Mouse (Mus musculus) heart, postnatal 0 days (tissue): ENCODE measurements around the gene Erg. TPM values are rescaled to one million over a fixed set of nuclear protein-coding genes. Genes with fewer than 3 reads are reported as not detected.

Experiments used
- ATAC-seq: fragments of 200-750 bp; cut with Nextera tagmentation; 2 replicates; pipeline ENCODE4 v1.8.0; 2017; ENCODE audit warnings: low read depth, moderate number of reproducible peaks, moderate library complexity; ENCODE audit not compliant: insufficient read depth
- DNase-seq: peaks from one replicate; pipeline ENCODE4 v3.0.0-alpha.2; 2016; ENCODE audit warnings: low spot score
- H3K27ac ChIP-seq: fragments of 300-500 bp; sonication (generic); 2 replicates; pipeline ENCODE4 v1.5.1; 2014; ENCODE audit warnings: low read depth, mild to moderate bottlenecking
- H3K27me3 ChIP-seq: fragments of 300-500 bp; sonication (generic); 2 replicates; pipeline ENCODE4 v1.6.1; 2014; ENCODE audit warnings: low read length, mixed read lengths; ENCODE audit not compliant: control insufficient read depth, insufficient read depth
- H3K36me3 ChIP-seq: fragments of 300-500 bp; sonication (generic); replicated peaks from 2 replicates; pipeline ENCODE4 v1.6.1; 2014; ENCODE audit warnings: low read length, mixed read lengths; ENCODE audit not compliant: control insufficient read depth, insufficient read depth
- H3K4me1 ChIP-seq: fragments of 300-500 bp; sonication (generic); 2 replicates; pipeline ENCODE4 v1.6.1; 2014; ENCODE audit warnings: antibody characterized with exemption; ENCODE audit not compliant: control insufficient read depth, insufficient read depth
- H3K4me2 ChIP-seq: fragments of 300-500 bp; sonication (generic); 2 replicates; pipeline ENCODE4 v1.6.1; 2014; ENCODE audit warnings: low read depth, mild to moderate bottlenecking, low read length, moderate library complexity
- H3K4me3 ChIP-seq: fragments of 300-500 bp; sonication (generic); 2 replicates; pipeline ENCODE4 v1.5.1; 2014; ENCODE audit warnings: low read depth, low read length
- H3K9ac ChIP-seq: fragments of 300-500 bp; sonication (generic); replicated peaks from 2 replicates; pipeline ENCODE4 v1.6.1; 2014; ENCODE audit warnings: low read depth, low read length, mixed read lengths
- H3K9me3 ChIP-seq: fragments of 300-500 bp; sonication (generic); replicated peaks from 2 replicates; pipeline ENCODE4 v1.6.1; 2016; ENCODE audit warnings: low read length; ENCODE audit not compliant: control insufficient read depth
- CTCF ChIP-seq: IDR thresholded peaks from 2 replicates; pipeline ENCODE4 v1.5.1; 2016; ENCODE audit warnings: antibody characterized with exemption, control low read depth, low read depth
- EP300 ChIP-seq: IDR thresholded peaks from 2 replicates; pipeline ENCODE4 v1.6.1; 2016; ENCODE audit warnings: antibody characterized with exemption, low read depth
- WGBS: fragments of 180-500 bp; shearing (Covaris S2); extraction: QIAGEN DNeasy Blood & Tissue Kit; methylation state at CpG from one replicate; pipeline ENCODE4 v1.1.7; 2014; 5-methylcytosine and 5-hydroxymethylcytosine counted together
- polyA plus RNA-seq: library from polyadenylated mRNA; unstranded; fragments of >200 nt; fragmentation: Nextera tagmentation; extraction: Ambion mirVana; gene quantifications from 2 replicates; pipeline ENCODE4 v1.2.1, GENCODE M21; 2015
- total RNA-seq: library from RNA; depleted of rRNA; stranded (reverse); fragments of >200 nt; gene quantifications from 2 replicates; pipeline ENCODE4 v1.2.3, GENCODE M21; 2014; ENCODE audit warnings: low replicate concordance

Erg gene
- total and polyA plus RNA-seq, 2 experiments from 2014 or later = 7.2 to 12.1 TPM

DNA sequence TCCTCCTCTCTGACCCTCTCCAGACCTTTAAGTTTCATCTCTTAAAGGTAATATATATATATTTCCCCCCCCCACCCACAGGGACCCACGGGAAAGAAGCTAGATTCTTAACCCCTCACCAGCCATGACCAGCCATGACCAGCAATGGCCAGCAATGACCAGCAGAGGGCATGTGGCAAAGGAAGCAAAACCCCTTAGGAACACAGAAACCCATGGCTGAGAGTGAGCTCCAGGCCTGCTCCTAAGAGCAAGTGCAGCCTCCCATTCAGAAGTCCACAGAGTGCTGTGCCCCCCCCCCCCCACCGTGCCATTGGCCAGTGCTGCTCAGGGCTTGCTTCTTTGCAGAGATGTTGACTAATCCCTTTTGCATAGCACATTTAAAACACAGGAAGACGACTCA lies 235.9 kb downstream of the Erg start:
- H3K36me3 ChIP-seq = no peaks in the 10 kb centered on the region
- H3K9ac ChIP-seq = no peak overlapping the region
- H3K4me3 ChIP-seq = no peak overlapping the region
- ATAC-seq = peak; percentile 21; the same call in 1 of the 2 replicates
- H3K9me3 ChIP-seq = no peaks in the 10 kb centered on the region
- peaks cover 18% of the 10 kb centered on the region for H3K4me1 ChIP-seq
- no peak overlapping the region for H3K4me2 ChIP-seq
- DNase-seq = peak; percentile 36
- H3K27ac ChIP-seq = no peak overlapping the region
- 26% methylated on average over 3 of the region's 3 CpGs for WGBS
- TF ChIP-seq EP300 (no peak), CTCF (peak; percentile 84)
- H3K27me3 ChIP-seq = no peaks in the 10 kb centered on the region

- peaks cover 18% of the 10 kb centered on the region for H3K4me1 ChIP-seq
- H3K4me2 ChIP-seq = no peak overlapping the region
- no peak for DNase-seq
- H3K27me3 ChIP-seq = no peaks in the 10 kb centered on the region
- ATAC-seq = no peak
- no peaks in the 10 kb centered on the region for H3K9me3 ChIP-seq
- no peak overlapping the region for H3K4me3 ChIP-seq
- TF ChIP-seq EP300 (no peak), CTCF (no peak)
- H3K27ac ChIP-seq = no peak overlapping the region
- no peak overlapping the region for H3K9ac ChIP-seq
- no peaks in the 10 kb centered on the region for H3K36me3 ChIP-seq
- WGBS = 77% methylated on average over 5 of the region's 5 CpGs
Observed at GRCm38 (mm10) chr16:95349745-95350144, 236.6 kb downstream of the Erg start.

DNA sequence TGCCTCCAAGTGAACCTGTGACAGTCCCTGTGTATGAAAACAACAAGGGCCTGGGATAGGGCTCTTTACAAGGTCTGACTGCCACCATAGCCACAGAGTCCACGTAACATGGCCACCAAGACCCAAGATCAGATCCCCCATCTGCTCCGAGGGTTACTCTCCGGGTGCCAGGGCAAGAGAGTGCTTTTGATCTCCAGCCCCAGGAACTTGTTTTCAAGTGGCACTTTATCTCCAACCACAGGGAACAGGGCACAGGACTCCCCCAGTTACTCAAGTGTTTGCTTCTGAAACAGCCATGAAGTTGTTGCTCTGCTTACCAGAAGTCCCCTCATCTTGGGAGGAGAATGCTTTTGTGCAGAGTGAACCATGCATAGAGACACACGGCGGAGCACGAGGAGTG lies 237.0 kb downstream of the Erg start:
- Histone ChIP-seq H3K4me1 (peaks cover 18% of the 10 kb centered on the region), H3K9me3 (no peaks in the 10 kb centered on the region), H3K4me3 (no peak overlapping the region), H3K27me3 (no peaks in the 10 kb centered on the region), H3K9ac (no peak overlapping the region), H3K4me2 (no peak overlapping the region), H3K36me3 (no peaks in the 10 kb centered on the region), H3K27ac (no peak overlapping the region)
- ATAC-seq = no peak
- TF ChIP-seq EP300 (no peak), CTCF (no peak)
- WGBS = 66% methylated on average over 6 of the region's 6 CpGs
- no peak for DNase-seq

GRCm38 (mm10) chr16:95348555-95348954 lies 237.8 kb downstream of the Erg start:
- Histone ChIP-seq H3K27ac (no peak overlapping the region), H3K36me3 (no peaks in the 10 kb centered on the region), H3K27me3 (no peaks in the 10 kb centered on the region), H3K9me3 (no peaks in the 10 kb centered on the region), H3K4me3 (no peak overlapping the region), H3K4me2 (no peak overlapping the region), H3K9ac (no peak overlapping the region), H3K4me1 (peaks cover 18% of the 10 kb centered on the region)
- no peak for DNase-seq
- TF ChIP-seq EP300 (no peak), CTCF (no peak)
- no peak for ATAC-seq
- WGBS = 74% methylated on average over 9 of the region's 9 CpGs

DNA sequence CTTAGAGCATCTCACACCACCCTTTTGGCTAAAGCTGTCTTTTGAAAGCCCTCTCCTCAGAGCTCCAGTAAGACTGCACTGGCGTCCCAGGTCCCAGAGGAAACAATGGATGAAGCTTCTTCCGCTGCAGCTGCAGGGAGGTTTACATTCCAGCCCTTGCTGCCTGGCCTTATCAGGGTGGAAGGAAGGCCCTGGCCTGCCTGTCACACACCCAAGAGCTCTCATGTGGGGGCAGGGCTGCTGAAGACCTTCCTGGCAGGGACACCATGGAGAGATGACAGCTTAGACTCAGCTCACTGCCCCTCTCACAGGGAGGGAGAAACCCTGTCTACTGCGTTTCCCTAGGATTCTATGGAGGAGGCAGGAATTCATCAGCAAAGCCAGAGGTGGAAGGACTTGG lies 239.2 kb downstream of the Erg start:
- H3K27ac ChIP-seq = peak overlapping the region; percentile 60
- no peak overlapping the region for H3K4me3 ChIP-seq
- peaks cover 18% of the 10 kb centered on the region for H3K4me1 ChIP-seq
- no peak overlapping the region for H3K9ac ChIP-seq
- ATAC-seq (peak; percentile 90), DNase-seq (peak; percentile 79)
- H3K9me3 ChIP-seq = no peaks in the 10 kb centered on the region
- no peaks in the 10 kb centered on the region for H3K36me3 ChIP-seq
- 4% methylated on average over 3 of the region's 3 CpGs for WGBS
- H3K27me3 ChIP-seq = no peaks in the 10 kb centered on the region
- peak; percentile 94 for TF ChIP-seq EP300
- TF ChIP-seq CTCF = no peak
- no peak overlapping the region for H3K4me2 ChIP-seq

DNA sequence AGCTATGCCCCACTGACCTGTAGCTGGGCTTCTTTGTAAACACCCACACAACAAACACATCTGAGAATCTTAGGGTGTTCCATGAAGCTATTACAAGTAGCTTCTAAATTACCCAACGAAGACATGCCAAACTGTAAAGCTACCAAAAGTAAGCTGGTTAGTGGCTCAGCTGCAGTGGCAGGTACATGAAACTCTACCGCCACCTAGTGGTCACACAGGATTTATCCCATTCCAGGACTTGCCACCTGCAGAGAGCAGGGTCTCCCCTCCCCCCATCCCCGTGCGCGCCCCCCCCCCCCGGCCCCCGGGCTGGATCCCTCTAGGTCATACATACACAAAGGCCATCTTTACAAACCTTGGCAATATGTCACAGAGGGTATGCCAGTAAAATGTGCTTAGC lies 240.5 kb downstream of the Erg start:
- TF ChIP-seq CTCF (peak; percentile 80), EP300 (no peak)

More for the DNA sequence above, 240.5 kb downstream of the Erg start:
- H3K4me3 ChIP-seq = no peak overlapping the region
- no peaks in the 10 kb centered on the region for H3K9me3 ChIP-seq
- 1% methylated on average over 7 of the region's 7 CpGs for WGBS
- H3K27ac ChIP-seq = no peak overlapping the region
- no peaks in the 10 kb centered on the region for H3K27me3 ChIP-seq
- no peak overlapping the region for H3K9ac ChIP-seq
- DNase-seq = peak; percentile 81
- H3K36me3 ChIP-seq = no peaks in the 10 kb centered on the region
- no peak overlapping the region for H3K4me2 ChIP-seq
- H3K4me1 ChIP-seq = peaks cover 23% of the 10 kb centered on the region
- ATAC-seq = no peak
